Mouse (Mus musculus) cerebellum, adult 2 months (tissue): ENCODE data around the gene Dennd1a.

Source experiments
- CTCF ChIP-seq: fragments of 200-500 bp; IDR thresholded peaks from 2 replicates; pipeline ENCODE4 v1.5.1; 2011; ENCODE audit warnings: low read depth, mild to moderate bottlenecking, control low read depth, low read length, moderate library complexity, borderline replicate concordance; ENCODE audit not compliant: insufficient read depth
- POLR2A ChIP-seq: fragments of 200-500 bp; IDR thresholded peaks from 2 replicates; pipeline ENCODE4 v1.6.1; 2011; ENCODE audit warnings: low read length, control low read depth, borderline replicate concordance; ENCODE audit not compliant: insufficient read depth

DNA sequence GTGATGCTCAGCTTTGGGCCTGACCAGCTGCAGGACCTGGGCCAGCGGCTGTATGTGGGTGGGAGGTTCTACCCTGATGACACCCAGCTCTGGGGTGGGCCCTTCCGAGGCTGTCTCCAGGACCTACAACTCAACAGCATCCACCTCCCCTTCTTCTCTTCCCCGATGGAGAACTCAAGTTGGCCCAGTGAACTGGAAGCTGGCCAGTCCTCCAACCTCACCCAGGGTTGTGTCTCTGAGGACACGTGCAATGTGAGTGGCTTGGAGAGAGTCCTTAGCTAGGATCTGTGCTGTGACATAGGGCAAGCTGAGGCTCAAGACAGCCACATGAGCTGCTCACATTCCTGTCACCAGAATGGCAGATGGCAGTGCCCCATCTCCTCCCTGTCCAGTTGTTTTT, 495.9 kb downstream of the Dennd1a start:
- TF ChIP-seq CTCF (no peak), POLR2A (no peak)
